Mouse (Mus musculus): ENCODE measurements around the gene Tmem107. TPM values are rescaled to one million over a fixed set of nuclear protein-coding genes. Genes with fewer than 3 reads are reported as not detected.
"Not testable (repeated sequence)": the region's sequence is repeated elsewhere in the genome, so short reads cannot be mapped to it uniquely, and the experiment has no call there.

Tmem107 gene
- total RNA-seq, 4 experiments from 2014 or later: 6.3 to 8.4 (median 7.5) TPM

DNA sequence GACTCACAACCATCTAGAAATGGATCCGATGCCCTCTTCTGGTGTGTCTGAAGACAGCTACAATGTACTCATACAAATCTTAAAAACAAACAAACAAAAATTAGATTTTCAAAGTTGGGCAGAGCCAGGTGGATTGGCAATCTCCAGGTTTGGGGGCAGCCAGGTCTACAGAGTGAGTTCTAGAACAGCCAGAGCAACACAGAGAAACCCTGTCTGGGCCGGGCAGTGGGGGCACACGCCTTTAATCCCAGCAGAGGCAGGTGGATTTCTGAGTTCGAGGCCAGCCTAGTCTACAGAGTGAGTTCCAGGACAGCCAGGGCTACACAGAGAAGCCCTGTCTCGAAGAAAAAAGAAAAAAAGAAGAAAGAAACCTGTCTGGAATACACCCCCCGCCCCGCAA lies 23.2 kb downstream of the Tmem107 start:
- not testable (repeated sequence) for DNase-seq (ENCODE audit: low spot score)

DNA sequence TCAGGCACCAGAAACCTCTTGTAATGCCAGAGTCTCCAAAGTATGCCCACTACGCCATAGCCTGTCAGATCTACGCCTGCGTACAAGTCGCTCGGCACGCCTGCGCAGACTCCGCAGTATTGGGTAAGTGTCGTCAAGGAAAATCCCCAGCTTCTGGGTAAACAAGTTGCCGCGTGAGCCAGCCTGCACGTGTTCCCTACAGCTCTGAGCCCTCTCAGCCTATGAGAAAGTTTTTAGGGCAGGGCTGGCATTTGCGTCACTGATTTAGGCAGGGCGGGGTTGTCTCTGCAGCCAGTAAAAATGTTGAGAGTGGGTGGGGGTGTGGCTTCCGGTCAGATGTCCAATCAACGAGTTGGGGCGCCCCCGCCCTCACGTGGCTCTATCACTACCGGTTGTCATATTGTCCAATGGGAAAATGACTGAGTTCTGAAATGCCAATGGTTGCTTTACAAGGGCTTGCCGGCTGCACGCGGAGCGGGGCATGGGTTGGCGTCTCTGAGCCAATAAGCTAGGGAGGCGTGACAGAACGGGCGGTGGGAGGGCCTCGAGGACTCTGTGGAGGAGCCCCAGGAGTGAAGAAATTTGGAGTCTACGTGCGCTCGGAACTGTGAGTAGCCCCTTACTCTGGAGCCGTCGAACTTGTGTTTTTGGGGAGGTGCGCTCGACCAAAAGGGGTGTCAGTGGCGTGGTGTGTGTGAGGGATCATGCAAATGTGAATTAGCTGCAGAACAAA lies 24.3 kb downstream of the Tmem107 start, which contains the start of gene Per1:
Per1 (plus strand) TSS at position 521 of the 733 bp plus-strand sequence.
- peak; percentile 100 for DNase-seq (ENCODE audit: low spot score)

DNA sequence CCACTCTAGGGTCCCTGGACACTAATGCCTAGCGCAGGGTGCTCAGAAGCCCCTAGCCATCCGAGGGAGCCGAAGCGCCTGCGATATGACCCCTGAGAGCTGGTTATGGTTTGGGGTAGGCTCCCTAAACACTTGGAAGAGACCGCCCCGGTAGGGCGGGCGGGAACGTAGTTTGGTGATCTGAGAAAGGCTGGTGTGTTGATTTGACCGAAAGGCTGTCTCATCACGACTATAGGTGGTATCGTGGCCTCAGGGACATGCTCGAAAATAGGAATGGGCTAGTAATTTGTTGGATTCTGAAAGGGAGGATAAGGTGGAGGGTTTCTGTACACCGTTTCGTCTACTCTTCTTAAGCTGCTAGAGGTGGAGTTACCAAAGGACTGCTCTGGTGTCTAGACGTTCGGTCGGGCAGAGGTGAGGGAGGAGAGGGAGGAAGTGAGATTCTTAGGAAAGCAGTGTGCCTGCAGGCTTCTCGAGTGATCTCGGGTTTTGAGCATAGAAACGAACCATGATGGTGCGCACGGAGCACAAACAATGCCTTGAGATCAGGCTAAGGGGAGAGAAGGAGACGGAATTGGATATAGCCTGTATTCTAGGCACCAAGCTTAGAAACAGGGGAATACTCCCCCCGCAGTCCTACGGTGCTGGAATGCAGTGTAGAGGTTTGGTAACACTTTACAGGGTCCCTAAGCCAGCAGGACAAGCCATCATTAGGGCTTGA lies 25.1 kb downstream of the Tmem107 start:
- DNase-seq (ENCODE audit: low spot score): peak; percentile 60

DNA sequence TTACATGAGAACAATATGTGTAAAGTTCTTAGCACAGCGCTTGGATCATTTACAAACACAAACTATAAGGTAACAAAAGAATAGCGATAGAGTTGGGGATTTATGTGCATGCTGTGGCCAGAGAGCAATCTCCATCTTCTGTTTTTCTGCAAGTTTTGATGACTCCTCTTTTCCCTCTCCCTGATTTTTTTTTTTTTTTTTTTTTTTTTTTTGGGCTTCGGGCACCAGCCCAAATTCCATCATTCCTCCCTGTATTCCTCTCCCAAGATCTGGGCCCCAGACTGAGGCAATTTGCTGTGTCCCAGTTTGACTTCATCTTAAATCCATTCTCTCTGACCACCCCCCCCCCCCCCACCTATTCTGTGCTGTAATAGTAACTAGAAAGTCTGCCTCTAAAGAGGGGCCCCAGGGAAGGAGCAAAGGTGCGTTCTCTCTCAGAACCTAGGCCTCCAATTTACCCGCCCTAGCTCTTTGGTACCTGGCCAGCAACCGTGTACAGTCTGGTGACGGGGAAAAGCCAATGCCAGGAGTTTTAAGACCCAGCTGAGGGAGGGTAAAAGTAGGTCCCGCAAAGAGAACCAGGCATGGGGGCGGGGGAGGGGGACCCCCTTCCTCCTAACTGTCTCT lies 25.9 kb downstream of the Tmem107 start:
- no peak for DNase-seq (ENCODE audit: low spot score)

DNA sequence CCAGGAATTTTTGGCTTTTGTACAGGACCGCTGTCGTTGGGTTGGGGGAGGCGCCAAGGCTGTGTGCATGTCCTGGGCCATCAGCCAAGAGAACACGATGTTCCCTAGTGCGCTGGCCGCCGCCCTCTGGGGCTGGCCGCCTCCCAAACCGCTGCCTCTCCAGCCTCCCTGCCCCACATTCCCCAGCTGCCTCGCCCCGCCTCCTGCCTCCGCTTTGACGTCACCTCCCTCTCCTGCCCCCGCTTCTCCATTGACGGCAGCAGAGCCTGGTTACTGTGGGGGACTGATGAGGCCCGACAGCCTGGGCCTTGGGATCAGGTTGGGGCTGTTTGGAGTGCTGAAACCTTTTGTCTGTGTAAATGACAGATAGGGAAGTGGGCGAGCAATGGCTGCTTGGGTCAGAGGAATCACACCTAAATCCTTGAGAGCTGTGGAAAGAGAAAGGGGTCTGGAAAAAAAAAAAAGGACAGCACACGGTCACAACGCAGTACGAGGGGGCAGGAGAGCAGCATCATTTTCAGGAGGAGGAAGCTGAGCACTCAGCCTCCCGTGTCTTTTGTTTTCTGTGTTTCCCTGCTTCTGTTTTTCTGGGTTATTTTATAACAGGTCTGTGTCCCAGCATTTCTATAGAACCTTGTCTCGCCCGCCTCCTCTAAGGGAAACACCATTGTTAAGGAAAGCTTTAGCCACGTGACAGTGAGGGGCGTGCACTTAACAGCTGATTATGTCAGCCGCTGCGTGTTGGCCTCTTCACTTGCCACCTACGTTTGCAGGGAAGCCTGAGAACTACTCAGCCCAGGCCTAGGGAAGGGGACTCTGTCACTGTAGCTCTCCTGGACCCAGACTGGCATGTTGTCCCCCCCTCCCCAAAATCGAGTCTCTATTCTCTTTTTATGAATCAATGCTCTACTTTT lies 26.6 kb downstream of the Tmem107 start:
- DNase-seq (ENCODE audit: low spot score): peak; percentile 100

DNA sequence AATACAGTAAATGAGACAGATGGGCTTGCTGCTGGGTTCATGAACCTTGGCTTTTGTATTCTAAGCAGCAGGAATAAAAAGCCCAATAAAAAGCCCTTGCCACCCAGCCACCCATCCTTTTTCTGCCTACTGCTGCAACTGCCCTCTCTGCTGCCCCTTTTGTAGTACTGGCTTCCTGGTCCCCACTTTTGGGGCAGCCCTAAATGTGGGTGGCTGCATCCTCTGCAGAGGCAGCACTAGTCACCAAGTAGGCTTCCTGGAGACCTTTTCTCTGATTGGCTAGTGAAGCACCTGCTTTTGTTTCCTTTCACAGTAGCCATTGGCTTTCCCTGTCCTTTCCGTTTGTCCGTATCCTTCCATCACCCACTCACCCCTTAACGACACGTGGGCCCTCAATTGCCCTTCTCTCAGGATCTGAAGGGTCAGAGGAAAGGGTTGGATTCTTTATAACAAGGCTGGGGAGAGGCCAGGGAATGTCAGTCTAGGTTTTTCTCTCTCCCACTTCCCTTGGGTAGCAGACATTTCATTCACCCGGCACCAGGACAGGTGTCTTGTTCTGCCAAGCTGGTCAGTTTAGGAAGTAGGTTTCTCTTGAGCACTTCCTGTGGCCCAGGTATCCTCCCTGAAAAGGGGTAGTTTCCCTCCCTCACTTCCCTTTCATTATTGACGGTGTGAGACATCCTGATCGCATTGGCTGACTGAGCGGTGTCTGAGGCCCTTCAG lies 27.6 kb downstream of the Tmem107 start:
- no peak for DNase-seq (ENCODE audit: low spot score)

DNA sequence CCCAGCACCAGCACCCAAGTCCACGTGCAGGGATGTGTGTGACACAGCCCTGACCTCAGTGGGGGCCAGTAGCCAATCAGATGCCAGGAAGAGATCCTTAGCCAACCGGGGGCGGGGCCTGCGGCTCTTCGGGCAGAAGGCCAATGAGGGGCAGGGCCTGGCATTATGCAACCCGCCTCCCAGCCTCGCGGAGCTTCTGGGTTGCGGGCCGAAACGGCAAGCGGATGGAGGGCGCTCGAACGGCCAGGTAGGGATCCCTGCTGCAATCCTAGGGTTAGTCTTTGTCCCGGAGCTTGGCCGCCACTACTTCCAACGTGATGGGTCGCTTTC lies 28.1 kb downstream of the Tmem107 start:
- peak; percentile 99 for DNase-seq (ENCODE audit: low spot score)

DNA sequence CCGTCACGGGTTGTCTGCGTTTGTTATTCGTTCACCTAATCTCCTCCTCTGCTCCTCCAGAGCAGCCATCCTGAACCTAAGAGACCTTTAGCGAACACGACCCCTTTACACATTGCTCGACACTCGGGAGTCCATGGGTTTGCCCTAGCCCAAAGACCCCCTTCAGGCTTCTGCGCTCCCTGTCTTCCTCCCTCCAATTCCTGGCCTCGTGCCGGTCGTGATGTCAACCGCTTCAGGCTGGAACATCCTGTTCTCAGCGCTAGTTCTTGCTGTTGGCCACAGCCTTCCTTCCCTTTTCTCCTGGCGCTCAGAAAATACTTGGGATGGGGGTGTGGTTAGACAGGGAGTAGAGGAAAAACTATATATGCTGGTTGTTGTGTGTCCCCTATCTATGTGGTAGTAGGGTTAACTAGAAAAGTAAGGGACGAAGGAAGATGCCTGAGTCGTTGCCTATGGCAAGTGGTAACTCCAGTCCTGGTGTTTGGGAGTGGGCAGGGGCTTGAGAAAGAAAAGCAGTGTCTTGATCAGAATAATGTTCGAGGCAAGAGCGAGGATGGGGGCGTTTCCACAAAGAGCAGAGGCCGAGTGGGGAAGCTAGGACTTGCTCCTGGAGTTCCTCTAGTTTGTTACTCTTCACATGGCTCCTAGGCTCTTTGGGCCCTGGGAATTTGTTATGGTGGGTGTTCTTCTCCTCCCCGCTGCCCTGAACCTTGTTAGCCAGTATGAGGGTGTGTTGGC lies 28.7 kb downstream of the Tmem107 start:
- peak; percentile 96 for DNase-seq (ENCODE audit: low spot score)

DNA sequence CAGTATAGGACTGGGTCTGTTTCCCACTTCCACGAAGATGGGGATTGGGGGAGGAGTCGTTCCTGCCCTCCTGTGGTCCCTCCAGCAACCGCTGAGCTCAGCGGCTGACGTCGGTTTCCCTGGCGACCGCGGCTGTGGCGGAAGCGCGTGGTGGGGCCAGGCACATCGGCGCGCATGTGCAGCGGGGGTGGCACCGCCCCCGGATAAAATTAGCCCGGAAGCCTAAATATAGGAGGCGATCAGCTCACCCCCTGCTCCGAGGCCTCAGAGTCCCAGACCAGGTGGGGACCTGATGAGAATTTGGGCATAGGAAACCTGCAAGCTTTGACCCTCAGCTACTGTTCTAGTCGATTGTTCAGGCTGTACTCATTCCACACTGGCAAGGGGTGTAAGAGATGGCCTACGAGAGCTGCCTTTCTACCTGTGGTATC lies 29.3 kb downstream of the Tmem107 start:
- DNase-seq (ENCODE audit: low spot score): peak; percentile 96

DNA sequence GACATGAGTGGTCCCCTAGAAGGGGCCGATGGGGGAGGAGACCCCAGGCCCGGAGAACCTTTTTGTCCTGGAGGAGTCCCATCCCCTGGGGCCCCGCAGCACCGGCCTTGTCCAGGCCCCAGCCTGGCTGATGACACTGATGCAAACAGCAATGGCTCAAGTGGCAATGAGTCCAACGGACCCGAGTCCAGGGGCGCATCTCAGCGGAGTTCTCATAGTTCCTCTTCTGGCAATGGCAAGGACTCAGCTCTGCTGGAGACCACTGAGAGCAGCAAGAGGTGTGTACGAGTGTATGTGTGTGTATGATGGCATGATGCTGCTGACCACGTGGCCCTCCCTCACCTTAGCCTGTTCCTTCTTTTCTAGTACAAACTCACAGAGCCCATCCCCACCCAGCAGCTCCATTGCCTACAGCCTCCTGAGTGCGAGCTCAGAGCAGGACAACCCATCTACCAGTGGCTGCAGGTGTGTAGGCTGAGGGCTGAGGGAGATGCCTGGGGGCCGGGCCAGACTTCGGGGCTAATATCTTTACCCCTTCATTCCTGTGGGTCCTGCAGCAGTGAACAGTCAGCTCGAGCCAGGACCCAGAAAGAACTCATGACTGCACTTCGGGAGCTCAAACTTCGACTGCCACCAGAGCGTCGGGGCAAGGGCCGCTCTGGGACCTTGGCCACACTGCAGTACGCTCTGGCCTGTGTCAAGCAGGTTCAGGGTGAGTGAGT lies 30.2 kb downstream of the Tmem107 start:
- DNase-seq (ENCODE audit: low spot score): no peak

DNA sequence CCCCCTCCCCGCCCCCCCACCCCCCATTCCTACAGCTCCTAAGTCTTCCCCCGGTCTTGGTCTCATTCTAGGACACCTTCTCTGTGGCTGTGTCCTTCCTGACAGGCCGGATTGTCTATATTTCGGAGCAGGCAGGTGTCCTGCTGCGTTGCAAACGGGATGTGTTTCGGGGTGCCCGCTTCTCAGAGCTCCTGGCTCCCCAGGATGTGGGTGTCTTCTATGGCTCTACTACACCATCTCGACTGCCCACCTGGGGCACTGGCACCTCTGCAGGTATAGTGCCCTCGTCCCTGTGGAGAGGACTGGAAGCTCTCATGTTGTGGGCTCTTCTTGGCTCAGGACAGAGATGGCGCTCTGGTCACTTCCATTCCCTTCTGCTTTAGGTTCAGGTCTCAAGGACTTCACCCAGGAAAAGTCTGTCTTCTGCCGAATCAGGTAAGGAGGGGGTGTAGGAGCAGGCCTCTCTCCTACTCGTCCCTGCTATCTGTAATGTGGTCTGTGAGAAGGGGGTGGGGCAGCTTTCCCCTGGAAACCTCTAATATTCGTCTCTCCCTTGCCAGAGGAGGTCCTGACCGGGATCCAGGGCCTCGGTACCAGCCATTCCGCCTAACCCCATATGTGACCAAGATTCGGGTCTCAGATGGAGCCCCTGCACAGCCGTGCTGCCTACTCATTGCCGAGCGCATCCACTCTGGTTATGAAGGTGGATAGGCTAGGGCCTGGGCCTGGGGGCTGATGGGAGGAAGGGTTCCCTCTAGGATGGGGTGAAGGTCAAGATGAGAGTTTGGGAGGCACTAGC lies 31.2 kb downstream of the Tmem107 start:
- no peak for DNase-seq (ENCODE audit: low spot score)

DNA sequence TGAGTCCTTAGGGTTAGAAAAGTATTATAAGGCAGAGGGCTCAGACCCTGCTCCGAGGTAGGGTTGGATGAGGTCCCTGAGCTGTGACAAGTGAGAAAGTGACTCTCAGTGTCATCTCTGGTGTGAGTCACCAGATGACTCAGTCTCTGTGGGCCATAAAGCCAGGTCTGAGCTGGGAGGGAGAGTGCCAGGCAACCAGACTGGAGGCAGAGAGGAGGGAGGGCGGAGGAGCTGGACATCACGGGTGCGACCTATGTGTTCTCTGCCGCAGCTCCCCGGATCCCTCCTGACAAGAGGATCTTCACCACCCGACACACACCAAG lies 31.8 kb downstream of the Tmem107 start:
- no peak for DNase-seq (ENCODE audit: low spot score)

DNA sequence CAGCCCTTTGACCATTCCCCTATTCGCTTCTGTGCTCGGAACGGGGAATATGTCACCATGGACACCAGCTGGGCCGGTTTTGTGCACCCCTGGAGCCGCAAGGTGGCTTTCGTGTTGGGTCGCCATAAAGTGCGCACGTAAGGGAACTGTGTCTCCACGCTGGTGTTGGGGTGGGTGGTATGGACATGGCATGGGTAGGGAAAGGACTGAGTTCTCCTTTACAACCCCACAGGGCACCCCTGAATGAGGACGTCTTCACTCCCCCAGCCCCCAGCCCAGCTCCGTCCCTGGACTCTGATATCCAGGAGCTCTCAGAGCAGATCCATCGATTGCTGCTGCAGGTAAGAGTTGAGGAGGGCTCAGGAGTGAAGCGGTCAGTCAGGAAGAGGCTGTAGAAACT lies 32.5 kb downstream of the Tmem107 start:
- no peak for DNase-seq (ENCODE audit: low spot score)

DNA sequence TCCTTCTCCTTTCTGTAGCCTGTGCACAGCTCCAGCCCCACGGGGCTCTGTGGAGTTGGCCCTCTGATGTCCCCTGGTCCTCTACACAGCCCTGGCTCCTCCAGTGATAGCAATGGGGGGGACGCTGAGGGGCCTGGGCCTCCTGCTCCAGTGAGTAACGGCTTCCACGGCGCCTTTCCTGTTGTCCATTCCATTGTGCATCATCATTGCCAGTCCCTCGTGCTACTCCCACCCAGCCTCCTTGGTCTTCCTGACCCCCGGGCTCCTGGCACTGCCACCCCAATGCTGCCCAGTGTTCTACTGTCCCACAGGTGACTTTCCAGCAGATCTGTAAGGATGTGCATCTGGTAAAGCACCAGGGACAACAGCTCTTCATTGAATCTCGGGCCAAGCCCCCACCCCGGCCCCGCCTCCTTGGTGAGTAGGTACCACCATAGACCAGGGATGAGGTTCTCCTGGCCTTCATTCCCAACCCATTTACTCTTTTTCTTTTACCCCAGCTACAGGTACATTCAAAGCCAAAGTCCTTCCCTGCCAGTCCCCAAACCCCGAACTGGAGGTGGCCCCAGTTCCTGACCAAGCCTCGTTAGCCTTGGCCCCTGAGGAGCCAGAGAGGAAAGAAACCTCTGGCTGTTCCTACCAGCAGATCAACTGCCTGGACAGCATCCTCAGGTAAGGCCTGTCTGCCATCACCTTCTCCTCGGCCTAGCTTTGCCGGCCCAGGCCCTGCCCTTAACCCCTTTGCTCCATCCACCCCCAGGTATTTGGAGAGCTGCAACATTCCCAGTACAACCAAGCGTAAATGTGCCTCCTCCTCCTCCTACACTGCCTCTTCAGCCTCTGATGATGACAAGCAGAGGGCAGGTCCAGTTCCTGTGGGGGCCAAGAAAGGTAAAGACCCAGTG lies 33.2 kb downstream of the Tmem107 start:
- DNase-seq (ENCODE audit: low spot score): no peak

DNA sequence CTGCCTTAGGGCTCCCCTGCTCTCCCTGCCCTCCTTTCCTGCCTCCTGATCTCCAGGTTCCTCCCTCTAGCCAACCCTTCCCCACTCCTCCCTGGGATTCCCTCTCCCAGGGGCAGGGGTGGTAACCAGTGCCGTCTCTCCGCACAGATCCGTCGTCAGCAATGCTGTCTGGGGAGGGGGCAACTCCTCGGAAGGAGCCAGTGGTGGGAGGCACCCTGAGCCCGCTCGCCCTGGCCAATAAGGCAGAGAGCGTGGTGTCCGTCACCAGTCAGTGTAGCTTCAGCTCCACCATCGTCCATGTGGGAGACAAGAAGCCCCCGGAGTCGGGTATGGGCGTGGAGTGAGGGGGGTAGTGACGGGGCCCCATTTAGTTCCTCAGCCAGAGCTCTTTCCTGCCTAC lies 33.9 kb downstream of the Tmem107 start:
- DNase-seq (ENCODE audit: low spot score): no peak

DNA sequence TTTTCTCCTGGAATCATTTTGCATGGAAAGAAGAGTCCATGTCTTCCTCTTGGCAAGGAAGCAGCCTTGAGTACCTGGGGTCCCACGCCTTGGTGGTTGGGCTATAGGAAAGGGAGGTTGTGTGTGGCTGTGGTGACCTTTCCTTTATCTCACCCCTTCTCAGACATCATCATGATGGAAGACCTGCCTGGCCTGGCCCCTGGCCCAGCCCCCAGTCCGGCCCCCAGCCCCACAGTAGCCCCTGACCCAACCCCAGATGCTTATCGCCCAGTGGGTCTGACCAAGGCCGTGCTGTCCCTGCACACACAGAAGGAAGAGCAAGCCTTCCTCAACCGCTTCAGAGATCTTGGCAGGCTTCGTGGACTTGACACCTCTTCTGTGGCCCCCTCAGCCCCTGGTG lies 34.6 kb downstream of the Tmem107 start:
- DNase-seq (ENCODE audit: low spot score): no peak

DNA sequence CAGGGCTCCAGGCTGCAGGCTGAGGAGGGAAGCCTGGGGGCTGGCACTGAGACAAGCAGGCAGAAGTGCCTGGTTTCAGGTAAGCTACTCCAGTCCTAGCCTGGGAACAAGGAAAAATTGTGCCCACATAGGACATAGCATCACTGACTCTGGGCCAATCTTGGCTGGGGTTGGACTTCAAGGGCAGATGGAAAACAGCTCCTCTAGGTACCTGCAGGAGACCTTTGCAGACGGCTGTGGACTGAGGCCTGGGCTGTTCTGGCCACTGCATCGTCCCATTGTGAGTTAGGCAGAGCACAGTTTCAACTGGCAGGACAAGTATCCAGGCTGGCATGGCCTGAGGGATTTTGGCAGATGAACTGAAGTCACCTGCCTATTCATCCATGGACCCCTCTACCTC lies 35.2 kb downstream of the Tmem107 start:
- DNase-seq (ENCODE audit: low spot score): no peak

DNA sequence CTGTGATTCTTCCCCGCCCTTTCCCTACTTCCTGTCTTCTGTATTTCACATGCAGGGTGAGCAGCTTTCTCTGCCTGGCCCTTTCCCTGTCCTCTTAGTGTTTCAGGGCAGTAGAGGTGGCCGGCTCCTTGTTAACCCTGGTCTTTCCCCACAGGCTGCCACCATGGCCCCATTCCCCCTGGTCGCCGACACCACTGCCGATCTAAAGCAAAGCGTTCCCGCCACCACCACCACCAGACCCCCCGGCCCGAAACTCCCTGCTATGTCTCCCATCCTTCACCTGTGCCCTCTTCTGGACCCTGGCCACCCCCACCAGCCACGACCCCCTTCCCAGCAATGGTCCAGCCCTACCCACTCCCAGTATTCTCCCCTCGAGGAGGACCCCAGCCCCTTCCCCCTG lies 35.7 kb downstream of the Tmem107 start:
- DNase-seq (ENCODE audit: low spot score): no peak

Measured in heart, adult 8-10 months (tissue).